Mouse (Mus musculus) C2C12 (cell line): ENCODE measurements at regions not wholly inside any gene's neighbourhood (a gene's known extent, or its start where the extent isn't known, plus 50 kb on each side); places are given as distances from the start of the nearest gene placed in this dataset.

Experiments
- H3K27me3 ChIP-seq: one replicate; pipeline ENCODE4 v1.6.1; 2011; ENCODE audit not compliant: control insufficient read depth, insufficient read depth, insufficient read length
- H3K36me3 ChIP-seq: one replicate; pipeline ENCODE4 v1.6.1; 2011; ENCODE audit not compliant: control insufficient read depth, insufficient read depth
- H3K4me3 ChIP-seq: one replicate; pipeline ENCODE4 v1.5.1; 2011; ENCODE audit warnings: mild to moderate bottlenecking, control low read depth; ENCODE audit not compliant: poor library complexity, insufficient read depth, severe bottlenecking
- H3K79me2 ChIP-seq: one replicate; pipeline ENCODE4 v1.6.1; 2011; ENCODE audit not compliant: control insufficient read depth, insufficient read depth
- H3K79me3 ChIP-seq: one replicate; pipeline ENCODE4 v1.6.1; 2011; ENCODE audit warnings: low read depth, control low read depth
- H3ac ChIP-seq: one replicate; pipeline ENCODE3; 2011; ENCODE audit warnings: low read depth; ENCODE audit not compliant: control insufficient read depth, insufficient read length
- CEBPB ChIP-seq: IDR thresholded peaks from one replicate; pipeline ENCODE4 v1.6.1; 2011; ENCODE audit warnings: low read depth, mild to moderate bottlenecking, control low read depth, moderate library complexity
- CTCF ChIP-seq: IDR thresholded peaks from one replicate; pipeline ENCODE4 v1.5.1; 2011; ENCODE audit not compliant: control insufficient read depth, insufficient read depth, insufficient read length
- FOSL1 ChIP-seq: IDR thresholded peaks from one replicate; pipeline ENCODE4 v1.8.0; 2011; ENCODE audit warnings: mild to moderate bottlenecking, low read length; ENCODE audit not compliant: poor library complexity, insufficient read depth, severe bottlenecking
- MAX ChIP-seq: IDR thresholded peaks from one replicate; pipeline ENCODE4 v1.6.1; 2011; ENCODE audit warnings: mild to moderate bottlenecking, control low read depth
- MYOD1 ChIP-seq: IDR thresholded peaks from one replicate; pipeline ENCODE4 v1.6.1; 2011; ENCODE audit warnings: low read depth; ENCODE audit not compliant: control insufficient read depth, insufficient read length
- MYOG ChIP-seq: IDR thresholded peaks from one replicate; pipeline ENCODE4 v1.6.1; 2011; ENCODE audit not compliant: control insufficient read depth, insufficient read length; ENCODE audit errors: extremely low read depth
- USF1 ChIP-seq: IDR thresholded peaks from one replicate; pipeline ENCODE4 v1.6.1; 2011; ENCODE audit warnings: low read depth, mild to moderate bottlenecking, control low read depth, moderate library complexity

GRCm38 (mm10) chr4:125203521-125203920 lies 75.9 kb upstream of the Zc3h12a start:
- no peaks in the 10 kb centered on the region for H3K27me3 ChIP-seq
- H3ac ChIP-seq, result no peak overlapping the region
- H3K4me3 ChIP-seq, result no peak overlapping the region
- H3K79me3 ChIP-seq, result no peaks in the 10 kb centered on the region
- no peaks in the 10 kb centered on the region for H3K36me3 ChIP-seq
- H3K79me2 ChIP-seq, result no peaks in the 10 kb centered on the region
- TF ChIP-seq CEBPB (no peak), MYOG (no peak), CTCF (no peak), MYOD1 (no peak), FOSL1 (no peak), USF1 (no peak), MAX (no peak)

- Histone ChIP-seq H3K27me3 (no peaks in the 10 kb centered on the region), H3K79me2 (no peaks in the 10 kb centered on the region), H3K4me3 (no peak overlapping the region), H3ac (no peak overlapping the region), H3K79me3 (no peaks in the 10 kb centered on the region), H3K36me3 (no peaks in the 10 kb centered on the region)
- TF ChIP-seq USF1 (no peak), MYOD1 (no peak), MYOG (no peak), FOSL1 (no peak), CTCF (no peak), MAX (no peak), CEBPB (no peak)
Observed at GRCm38 (mm10) chr4:125201638-125202325, 74.1 kb upstream of the Zc3h12a start.

GRCm38 (mm10) chr4:125200762-125201161 lies 73.1 kb upstream of the Zc3h12a start:
- Histone ChIP-seq H3K79me2 (no peaks in the 10 kb centered on the region), H3K27me3 (no peaks in the 10 kb centered on the region), H3K36me3 (no peaks in the 10 kb centered on the region), H3ac (no peak overlapping the region), H3K4me3 (no peak overlapping the region), H3K79me3 (no peaks in the 10 kb centered on the region)
- TF ChIP-seq MYOG, result no peak
- TF ChIP-seq MYOD1, result no peak
- no peak for TF ChIP-seq USF1
- TF ChIP-seq CEBPB, result no peak
- TF ChIP-seq CTCF, result no peak
- no peak for TF ChIP-seq FOSL1
- no peak for TF ChIP-seq MAX

- no peak for TF ChIP-seq MAX
- TF ChIP-seq FOSL1, result no peak
- TF ChIP-seq CEBPB, result no peak
- TF ChIP-seq CTCF, result no peak
- no peak for TF ChIP-seq MYOG
- no peak for TF ChIP-seq MYOD1
- TF ChIP-seq USF1, result no peak
- Histone ChIP-seq H3K4me3 (no peak overlapping the region), H3K27me3 (no peaks in the 10 kb centered on the region), H3ac (no peak overlapping the region), H3K79me3 (no peaks in the 10 kb centered on the region), H3K79me2 (no peaks in the 10 kb centered on the region), H3K36me3 (no peaks in the 10 kb centered on the region)
Observed at GRCm38 (mm10) chr4:125199281-125199680, 71.6 kb upstream of the Zc3h12a start.

- Histone ChIP-seq H3K79me3 (no peaks in the 10 kb centered on the region), H3ac (no peak overlapping the region), H3K4me3 (no peak overlapping the region), H3K36me3 (no peaks in the 10 kb centered on the region), H3K79me2 (no peaks in the 10 kb centered on the region), H3K27me3 (no peaks in the 10 kb centered on the region)
- no peak for TF ChIP-seq MYOG
Observed at GRCm38 (mm10) chr4:125195901-125196435, 68.3 kb upstream of the Zc3h12a start.
